Mouse (Mus musculus): ENCODE data around the gene Dcun1d4. TPM values are rescaled to one million over a fixed set of nuclear protein-coding genes. Genes with fewer than 3 reads are reported as not detected.
A peak's percentile ranks its signal among the peaks of the same experiment; 100 is the strongest.

Dcun1d4 gene
- polyA plus RNA-seq, 1 experiment = 4.7 TPM

DNA sequence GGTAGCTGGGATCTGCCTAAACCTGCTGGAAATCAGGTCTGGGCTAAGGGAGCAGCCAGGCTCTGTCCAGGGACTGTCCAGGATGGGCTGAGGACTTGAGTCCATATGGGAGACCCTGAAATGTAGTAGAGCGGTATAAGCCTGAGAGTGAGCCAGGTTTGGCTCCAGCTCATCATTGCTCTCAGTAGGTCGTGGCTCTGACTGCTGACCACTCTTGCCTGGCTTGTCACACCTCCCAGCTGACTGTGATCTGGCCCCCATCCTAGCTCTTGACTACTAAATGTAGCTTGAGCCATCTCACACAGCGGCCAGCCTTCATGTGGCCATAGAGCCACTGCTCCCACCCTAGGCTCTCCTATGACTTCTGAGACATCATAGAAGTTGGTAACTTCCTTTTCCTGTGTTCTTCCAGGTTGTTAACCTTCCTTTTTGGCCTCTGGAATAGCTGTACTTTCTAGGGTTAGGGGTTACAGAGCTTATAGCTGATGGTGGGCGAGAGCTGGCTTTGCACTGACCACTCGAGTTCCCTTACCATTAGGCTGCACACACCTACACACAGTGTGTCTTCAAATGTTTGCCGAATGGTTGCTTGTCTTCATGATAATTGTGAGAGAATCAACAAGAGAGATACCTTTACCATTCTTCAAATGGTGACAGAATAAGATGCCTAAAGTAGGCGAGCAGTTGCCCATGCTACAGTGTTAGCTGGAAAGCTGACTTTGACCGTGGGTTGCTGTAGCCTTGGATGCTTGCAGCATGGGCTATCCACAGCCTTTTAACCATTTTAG lies 37.8 kb downstream of the Dcun1d4 start:
- no peak overlapping the region for H3K27ac ChIP-seq (ENCODE audit: insufficient read depth, low read depth, low read length)
- no peak overlapping the region for H3K4me3 ChIP-seq (ENCODE audit: insufficient read depth, low read length)
- no peak for TF ChIP-seq POLR2A (IDR thresholded peaks at IDR 0.05; ENCODE audit: borderline replicate concordance, low read depth, low read length)
- TF ChIP-seq CTCF (IDR thresholded peaks at IDR 0.05; ENCODE audit: low read depth, low read length) = no peak
- H3K4me1 ChIP-seq (ENCODE audit: control insufficient read depth, insufficient read depth, low read length) = no peaks in the 10 kb centered on the region

DNA sequence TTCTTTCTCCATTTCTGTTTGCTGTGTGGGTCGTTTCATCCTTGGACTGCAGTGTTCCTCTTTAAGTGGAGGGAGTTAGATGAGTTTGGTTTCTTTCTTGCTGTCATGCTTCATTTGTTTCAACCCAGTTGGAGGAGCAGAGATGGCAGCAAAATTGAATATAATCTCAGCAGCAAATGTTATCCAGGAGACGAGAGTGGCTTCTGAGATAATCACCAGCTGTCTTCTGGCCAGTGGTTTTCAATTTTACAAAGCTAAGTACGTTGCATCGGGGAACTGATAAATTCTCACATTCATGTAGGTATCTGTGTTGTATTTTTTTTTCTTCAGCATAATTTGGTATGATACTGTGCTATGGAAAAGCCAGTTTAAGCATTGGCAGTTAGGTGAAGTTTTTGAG lies 40.0 kb downstream of the Dcun1d4 start:
- Histone ChIP-seq H3K27ac (ENCODE audit: insufficient read depth, low read depth, low read length) (no peak overlapping the region), H3K4me3 (ENCODE audit: insufficient read depth, low read length) (no peak overlapping the region), H3K4me1 (ENCODE audit: control insufficient read depth, insufficient read depth, low read length) (no peaks in the 10 kb centered on the region)
- TF ChIP-seq POLR2A (IDR thresholded peaks at IDR 0.05; ENCODE audit: borderline replicate concordance, low read depth, low read length) = no peak
- no peak for TF ChIP-seq CTCF (IDR thresholded peaks at IDR 0.05; ENCODE audit: low read depth, low read length)

DNA sequence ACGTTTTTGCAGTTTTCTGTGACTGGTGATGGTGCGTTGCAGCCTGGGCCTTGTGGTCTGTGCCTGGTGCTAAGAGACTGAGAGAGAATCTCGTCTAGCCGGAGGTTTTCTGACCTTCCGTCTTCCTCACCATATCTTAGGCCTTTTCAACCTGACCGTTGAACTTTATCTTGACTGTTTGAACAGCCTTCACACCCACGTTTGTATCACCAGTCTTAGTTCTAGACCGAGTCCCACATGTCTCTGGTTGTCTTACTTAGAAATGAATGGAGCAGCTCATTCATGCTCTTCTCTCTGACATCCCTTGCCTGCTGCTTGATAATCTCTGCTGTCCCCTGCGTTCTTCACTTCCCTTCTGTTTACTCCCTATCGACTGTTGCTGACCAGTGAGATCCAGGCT lies 42.4 kb downstream of the Dcun1d4 start:
- H3K4me1 ChIP-seq (ENCODE audit: control insufficient read depth, insufficient read depth, low read length) = no peaks in the 10 kb centered on the region
- H3K27ac ChIP-seq (ENCODE audit: insufficient read depth, low read depth, low read length) = no peak overlapping the region
- H3K4me3 ChIP-seq (ENCODE audit: insufficient read depth, low read length) = no peak overlapping the region
- TF ChIP-seq POLR2A (IDR thresholded peaks at IDR 0.05; ENCODE audit: borderline replicate concordance, low read depth, low read length) (no peak), CTCF (IDR thresholded peaks at IDR 0.05; ENCODE audit: low read depth, low read length) (no peak)

DNA sequence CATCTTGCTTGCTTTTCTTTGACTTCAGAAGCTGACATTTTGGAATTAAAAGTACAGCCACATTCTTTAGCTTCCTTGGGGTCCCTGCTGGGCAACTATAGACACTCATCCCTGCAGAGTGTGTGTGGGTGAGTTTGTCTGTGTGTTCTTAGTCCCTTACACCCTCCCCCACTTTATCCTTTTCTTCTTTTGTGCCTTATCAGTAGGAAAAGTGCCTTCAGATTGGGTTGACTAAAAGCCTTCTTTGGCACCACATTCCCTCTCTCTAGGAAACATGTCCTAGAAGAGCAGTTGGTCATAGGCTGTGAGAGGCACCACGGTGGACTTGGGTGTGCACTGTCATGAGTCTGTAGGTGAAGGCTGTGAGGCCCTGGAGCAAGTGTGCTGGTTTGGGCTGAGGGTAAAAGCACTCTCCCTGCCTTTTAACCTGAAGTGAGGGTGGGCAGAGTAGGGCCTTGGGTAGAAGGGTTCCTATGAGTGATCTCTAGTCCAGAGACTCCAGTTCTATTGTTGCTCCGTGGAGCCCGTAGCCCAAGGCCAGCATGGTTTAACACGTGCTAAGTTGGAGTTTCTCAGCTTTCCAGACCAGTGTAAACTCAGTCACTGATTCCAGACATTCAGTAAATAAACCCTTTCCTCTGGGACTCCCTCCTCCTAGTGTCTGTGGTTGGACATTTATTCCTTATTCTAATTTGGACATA lies 43.6 kb downstream of the Dcun1d4 start:
- H3K27ac ChIP-seq (ENCODE audit: insufficient read depth, low read depth, low read length) = no peak overlapping the region
- TF ChIP-seq CTCF (IDR thresholded peaks at IDR 0.05; ENCODE audit: low read depth, low read length) = no peak
- no peak for TF ChIP-seq POLR2A (IDR thresholded peaks at IDR 0.05; ENCODE audit: borderline replicate concordance, low read depth, low read length)
- no peak overlapping the region for H3K4me3 ChIP-seq (ENCODE audit: insufficient read depth, low read length)
- no peaks in the 10 kb centered on the region for H3K4me1 ChIP-seq (ENCODE audit: control insufficient read depth, insufficient read depth, low read length)

DNA sequence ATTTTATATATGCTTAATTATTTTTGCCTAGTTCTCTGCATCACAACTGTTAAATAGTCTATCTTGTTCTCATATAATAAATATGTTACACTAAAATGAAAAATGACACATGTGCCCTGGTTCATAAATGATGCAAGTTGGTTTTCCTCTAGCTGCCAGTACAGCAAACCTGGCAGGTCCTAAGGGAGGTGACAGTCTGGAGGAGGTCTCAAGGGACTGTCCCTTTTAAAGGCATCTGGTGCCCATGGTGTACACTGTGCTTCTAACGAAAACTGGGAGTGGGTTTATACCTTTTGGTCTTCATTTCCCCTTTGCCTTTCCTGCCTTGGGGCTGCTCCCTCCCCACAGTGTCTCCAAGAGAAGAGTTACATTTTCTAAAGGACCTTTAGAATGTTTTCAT lies 51.4 kb downstream of the Dcun1d4 start:
- H3K4me3 ChIP-seq (ENCODE audit: insufficient read depth, low read length) = no peak overlapping the region
- no peaks in the 10 kb centered on the region for H3K4me1 ChIP-seq (ENCODE audit: control insufficient read depth, insufficient read depth, low read length)
- H3K27ac ChIP-seq (ENCODE audit: insufficient read depth, low read depth, low read length) = no peak overlapping the region
- TF ChIP-seq CTCF (IDR thresholded peaks at IDR 0.05; ENCODE audit: low read depth, low read length) (no peak), POLR2A (IDR thresholded peaks at IDR 0.05; ENCODE audit: borderline replicate concordance, low read depth, low read length) (no peak)

DNA sequence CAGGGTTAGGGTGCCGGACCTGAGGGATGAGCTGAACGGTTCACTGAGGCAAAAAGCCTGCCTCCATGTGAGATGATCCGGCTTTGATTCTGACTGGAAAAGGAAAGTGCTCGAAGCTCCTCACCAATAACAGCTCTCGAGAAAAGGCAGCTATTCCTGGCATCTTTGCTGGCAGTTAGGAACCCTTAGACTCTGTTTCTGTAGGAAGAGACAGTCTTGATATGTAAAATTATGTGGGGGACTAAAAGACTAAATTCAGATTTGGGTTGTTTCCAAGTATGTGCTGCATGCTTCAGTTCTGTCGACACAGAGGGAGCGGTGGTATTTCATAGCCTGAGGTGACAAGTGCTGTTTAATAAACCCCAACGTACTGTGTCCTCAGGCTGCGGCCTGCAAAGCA lies 52.1 kb downstream of the Dcun1d4 start:
- H3K27ac ChIP-seq (ENCODE audit: insufficient read depth, low read depth, low read length) = no peak overlapping the region
- TF ChIP-seq POLR2A (IDR thresholded peaks at IDR 0.05; ENCODE audit: borderline replicate concordance, low read depth, low read length) (no peak), CTCF (IDR thresholded peaks at IDR 0.05; ENCODE audit: low read depth, low read length) (no peak)

DNA sequence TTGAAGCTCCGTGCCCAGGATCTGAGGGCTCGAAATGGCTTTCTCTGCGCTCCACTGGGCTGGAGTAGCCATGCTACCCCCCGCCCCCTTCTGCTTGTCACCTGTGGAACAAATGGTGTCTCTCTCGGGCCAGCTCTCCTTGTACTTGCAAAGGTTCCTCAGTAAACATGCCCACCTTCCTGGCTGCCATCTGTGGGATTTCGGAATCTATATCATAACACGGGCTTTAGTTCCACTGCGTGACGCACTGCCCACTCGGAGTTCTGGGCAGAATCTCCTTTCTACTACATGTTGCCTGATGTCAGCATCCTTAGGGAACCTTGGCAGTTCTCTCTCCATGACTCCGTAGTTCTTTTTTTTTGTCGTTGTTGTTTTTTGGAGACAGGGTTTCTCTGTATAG lies 56.9 kb downstream of the Dcun1d4 start:
- Histone ChIP-seq H3K4me1 (ENCODE audit: control insufficient read depth, insufficient read depth, low read length) (no peaks in the 10 kb centered on the region), H3K27ac (ENCODE audit: insufficient read depth, low read depth, low read length) (no peak overlapping the region), H3K4me3 (ENCODE audit: insufficient read depth, low read length) (no peak overlapping the region)
- no peak for TF ChIP-seq POLR2A (IDR thresholded peaks at IDR 0.05; ENCODE audit: borderline replicate concordance, low read depth, low read length)
- no peak for TF ChIP-seq CTCF (IDR thresholded peaks at IDR 0.05; ENCODE audit: low read depth, low read length)

More for the DNA sequence above, 52.1 kb downstream of the Dcun1d4 start:
- Histone ChIP-seq H3K4me1 (ENCODE audit: control insufficient read depth, insufficient read depth, low read length) (no peaks in the 10 kb centered on the region), H3K4me3 (ENCODE audit: insufficient read depth, low read length) (no peak overlapping the region)

DNA sequence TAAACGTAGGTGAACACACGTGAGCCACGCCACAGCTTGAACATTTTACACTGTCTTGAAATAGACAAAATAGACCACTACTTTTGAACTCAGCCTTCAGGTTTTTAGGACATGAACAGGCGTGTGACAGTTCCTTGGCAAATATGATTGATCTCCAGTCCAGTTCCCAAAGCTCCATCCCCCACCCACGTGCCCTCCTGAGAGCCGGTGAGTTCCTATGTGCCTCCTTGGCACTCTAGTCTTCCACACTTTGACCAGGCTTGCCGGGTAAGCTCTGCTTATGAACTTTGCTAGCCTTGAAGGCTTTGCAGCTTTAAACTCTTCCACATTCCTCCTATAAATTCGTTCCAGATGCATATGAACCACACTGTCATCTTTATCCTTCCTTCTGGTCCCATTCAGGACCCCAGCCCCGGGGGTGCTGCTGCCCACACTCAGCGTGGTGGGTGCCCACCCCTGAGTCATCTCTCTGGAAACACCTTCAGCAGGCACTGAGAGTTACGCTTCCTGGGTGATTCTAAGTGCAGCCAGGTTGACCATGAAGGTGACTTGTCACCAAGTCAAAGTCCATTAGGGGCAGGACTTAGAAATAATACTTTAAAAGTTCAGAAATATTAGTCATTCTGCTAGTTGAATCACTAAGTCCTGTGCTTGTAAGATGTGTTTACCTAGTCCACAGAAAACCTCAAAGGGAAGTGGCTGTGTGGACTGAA lies 57.9 kb downstream of the Dcun1d4 start:
- Histone ChIP-seq H3K4me1 (ENCODE audit: control insufficient read depth, insufficient read depth, low read length) (no peaks in the 10 kb centered on the region), H3K27ac (ENCODE audit: insufficient read depth, low read depth, low read length) (no peak overlapping the region), H3K4me3 (ENCODE audit: insufficient read depth, low read length) (no peak overlapping the region)
- no peak for TF ChIP-seq POLR2A (IDR thresholded peaks at IDR 0.05; ENCODE audit: borderline replicate concordance, low read depth, low read length)
- no peak for TF ChIP-seq CTCF (IDR thresholded peaks at IDR 0.05; ENCODE audit: low read depth, low read length)

DNA sequence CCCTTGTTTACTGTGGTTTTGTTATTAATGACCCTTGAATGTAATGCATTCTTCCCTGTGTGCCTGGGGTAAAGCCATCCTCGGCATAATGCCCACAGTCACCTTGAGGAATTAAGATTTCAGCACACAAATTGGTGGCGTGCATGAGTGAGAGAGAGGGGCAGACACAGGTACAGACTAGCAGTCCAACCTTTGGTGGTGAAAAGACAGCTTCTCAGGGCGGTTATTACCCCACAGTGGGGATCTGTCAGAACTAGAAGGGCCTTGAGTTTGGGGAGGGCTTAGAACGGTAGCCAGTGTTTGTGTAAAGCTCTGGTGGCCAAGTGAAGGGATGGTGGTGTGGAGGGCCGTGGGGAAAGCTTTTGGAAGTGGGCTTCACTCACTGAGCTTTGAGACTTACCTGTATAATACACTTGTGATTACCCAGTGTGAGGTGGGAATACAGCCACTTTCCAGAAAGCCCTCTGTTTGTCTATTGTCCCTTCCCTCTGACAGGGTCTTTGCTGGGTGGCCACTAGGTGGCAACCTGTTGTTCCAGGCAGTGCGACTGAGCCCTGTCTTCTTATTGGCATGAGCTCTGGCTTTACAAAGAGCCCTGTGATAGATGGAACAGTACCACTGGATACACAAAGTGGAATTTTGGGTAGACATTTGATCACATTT lies 59.2 kb downstream of the Dcun1d4 start:
- H3K27ac ChIP-seq (ENCODE audit: insufficient read depth, low read depth, low read length) = no peak overlapping the region
- no peak for TF ChIP-seq POLR2A (IDR thresholded peaks at IDR 0.05; ENCODE audit: borderline replicate concordance, low read depth, low read length)
- peak; percentile 61 for TF ChIP-seq CTCF (IDR thresholded peaks at IDR 0.05; ENCODE audit: low read depth, low read length)
- no peaks in the 10 kb centered on the region for H3K4me1 ChIP-seq (ENCODE audit: control insufficient read depth, insufficient read depth, low read length)
- H3K4me3 ChIP-seq (ENCODE audit: insufficient read depth, low read length) = no peak overlapping the region

All from bone marrow macrophage, adult 2 months (primary cell).